Mouse (Mus musculus): ENCODE measurements around the gene Rpl39. TPM values are rescaled to one million over a fixed set of nuclear protein-coding genes. Genes with fewer than 3 reads are reported as not detected.
A peak's percentile ranks its signal among the peaks of the same experiment; 100 is the strongest.

The Rpl39 gene
- polyA plus RNA-seq, 1 experiment, result 2,053 TPM

DNA sequence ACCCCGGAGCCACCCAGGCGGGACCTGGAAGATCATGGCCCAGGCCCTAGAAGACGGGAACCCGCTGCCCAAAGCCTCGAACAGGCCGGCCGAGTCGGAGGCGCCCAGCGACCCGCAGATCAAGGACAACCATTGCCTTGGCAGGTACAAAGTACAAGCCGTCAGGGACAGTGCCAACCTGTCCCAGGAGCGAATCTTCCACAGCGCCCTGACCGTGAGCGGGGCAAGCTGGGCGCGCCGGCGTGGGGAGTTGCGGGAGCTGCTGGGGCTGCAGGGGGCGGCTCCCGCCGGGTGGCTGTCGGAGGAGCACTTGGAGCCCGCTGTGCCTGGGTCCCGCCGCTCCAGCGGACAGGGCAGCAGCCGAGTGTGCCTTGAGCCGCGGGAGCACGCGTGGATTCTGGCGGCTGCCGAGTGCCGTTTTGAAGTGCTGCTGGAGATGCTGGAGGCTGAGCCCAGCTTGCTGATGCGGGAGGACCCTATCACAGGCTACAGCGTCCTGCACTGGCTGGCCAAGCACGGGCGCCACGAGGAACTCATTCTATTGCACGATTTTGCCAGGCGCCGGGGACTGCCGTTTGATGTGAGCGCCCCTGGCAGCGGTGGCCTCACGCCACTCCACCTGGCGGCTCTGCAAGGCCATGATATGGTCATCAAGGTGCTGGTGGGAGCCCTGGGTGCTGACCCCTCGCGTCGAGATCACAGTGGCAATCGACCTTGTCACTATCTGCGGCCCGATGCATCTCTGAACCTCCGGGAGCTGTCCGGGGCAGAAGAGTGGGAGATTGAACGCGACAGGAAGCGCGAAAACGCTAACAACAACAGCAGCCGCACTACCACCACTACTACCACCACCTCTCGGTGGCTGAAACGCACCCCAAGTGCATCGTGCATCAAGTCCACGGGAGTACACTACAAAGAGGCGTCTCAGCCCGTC lies 36.0 kb downstream of the Rpl39 start:
- TF ChIP-seq CEBPB (IDR thresholded peaks at IDR 0.05; ENCODE audit: insufficient read depth, poor library complexity, severe bottlenecking) (no peak), SRF (IDR thresholded peaks at IDR 0.05; ENCODE audit: control insufficient read depth, insufficient read length, low read depth) (no peak), MYOG (IDR thresholded peaks at IDR 0.05; ENCODE audit: control insufficient read depth in 1 of 3, insufficient read depth in 1 of 3, insufficient read length in 2 of 3, low read depth in 2 of 3) (no peak), MAX (IDR thresholded peaks at IDR 0.05; ENCODE audit: low read depth) (no peak), TCF3 (IDR thresholded peaks at IDR 0.05; ENCODE audit: insufficient read length, low read depth) (no peak), REST (IDR thresholded peaks at IDR 0.05; ENCODE audit: insufficient read depth, insufficient read length) (no peak)
- Histone ChIP-seq H3K4me2 (ENCODE audit: low read depth) (peak overlapping the region; percentile 6), H3ac (ENCODE audit: control insufficient read depth, insufficient read length) (no peak overlapping the region), H3K36me3 (ENCODE audit: control insufficient read depth, insufficient read depth) (no peaks in the 10 kb centered on the region), H3K79me2 (ENCODE audit: control insufficient read depth, insufficient read depth) (no peaks in the 10 kb centered on the region), H3K27me3 (ENCODE audit: control insufficient read depth, insufficient read depth, insufficient read length) (peaks cover 26% of the 10 kb centered on the region), H3K4me3 (no peak overlapping the region)

DNA sequence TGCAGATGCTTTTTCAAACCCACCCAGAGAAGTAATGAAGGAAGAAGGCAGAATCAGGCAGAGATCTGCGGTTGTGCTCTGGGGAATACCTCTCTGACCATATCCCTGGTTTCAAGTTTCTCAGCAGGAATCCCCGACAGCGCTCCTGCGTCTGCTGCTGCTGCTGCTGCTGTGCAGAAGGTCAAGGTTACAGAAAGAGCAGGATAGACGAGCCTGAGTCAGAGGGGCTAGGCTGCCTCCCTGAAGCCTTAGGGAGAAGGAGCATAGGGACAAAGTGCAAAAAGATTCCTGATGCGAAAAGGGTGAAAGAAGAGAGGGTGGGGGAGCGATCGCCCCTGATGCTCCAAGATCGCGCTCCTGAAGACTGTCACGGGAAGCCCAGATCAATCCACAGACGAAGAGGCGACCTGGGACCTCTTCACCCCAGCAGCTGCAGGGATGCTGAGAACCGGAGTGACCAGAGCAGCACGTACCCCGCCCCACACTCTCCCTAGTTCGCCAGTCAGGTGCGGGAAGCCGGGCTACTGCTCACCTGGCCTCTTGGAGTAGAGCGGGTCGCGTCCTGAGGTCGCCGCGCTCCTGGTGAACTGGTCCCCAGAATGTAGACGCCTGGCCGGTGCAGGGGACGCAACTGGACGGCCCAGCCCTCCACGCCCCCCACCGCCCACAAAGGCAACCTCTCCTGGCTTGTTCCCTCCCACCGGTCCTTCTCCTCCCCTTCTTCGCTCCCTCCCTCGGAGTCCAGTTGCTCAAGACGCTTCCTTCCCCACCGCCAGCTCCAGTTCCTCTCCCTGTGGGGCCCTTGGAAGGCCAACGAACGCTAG lies 36.9 kb downstream of the Rpl39 start, which contains the start of gene Sowahd:
Gene Sowahd (plus strand): TSS at position 780 of the 824 bp plus-strand sequence.
- Histone ChIP-seq H3K27me3 (ENCODE audit: control insufficient read depth, insufficient read depth, insufficient read length) (peaks cover 26% of the 10 kb centered on the region), H3K4me3 (no peak within 1 kb of the TSS)

DNA sequence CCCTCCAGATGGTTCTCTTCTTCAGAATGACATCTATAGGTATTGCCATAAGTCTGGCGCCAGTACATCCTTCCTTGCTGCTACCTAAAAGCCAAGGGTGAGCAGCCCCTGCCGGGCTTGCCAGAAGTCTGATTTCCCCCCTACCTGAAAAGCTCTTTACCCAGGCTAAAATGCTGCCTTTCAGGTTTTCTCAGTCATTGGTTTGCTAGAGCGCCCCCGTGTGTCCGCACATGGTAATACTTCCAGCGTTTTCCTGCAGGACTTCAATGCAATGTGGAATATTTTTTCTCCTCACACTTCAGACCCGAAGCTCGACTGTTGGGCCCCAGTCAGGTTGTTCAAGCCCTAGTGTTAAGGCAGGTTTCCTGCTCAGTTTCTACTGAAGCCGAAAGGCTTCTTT lies 42.5 kb downstream of the Rpl39 start:
- Histone ChIP-seq H3K4me3 (no peak overlapping the region), H3K36me3 (ENCODE audit: control insufficient read depth, insufficient read depth) (no peaks in the 10 kb centered on the region), H3K27me3 (ENCODE audit: control insufficient read depth, insufficient read depth, insufficient read length) (peaks cover 7% of the 10 kb centered on the region), H3ac (ENCODE audit: control insufficient read depth, insufficient read length) (no peak overlapping the region), H3K4me2 (ENCODE audit: low read depth) (no peak overlapping the region), H3K79me2 (ENCODE audit: control insufficient read depth, insufficient read depth) (no peaks in the 10 kb centered on the region)
- TF ChIP-seq MAX (IDR thresholded peaks at IDR 0.05; ENCODE audit: low read depth) (no peak), MYOG (IDR thresholded peaks at IDR 0.05; ENCODE audit: control insufficient read depth in 1 of 3, insufficient read depth in 1 of 3, insufficient read length in 2 of 3, low read depth in 2 of 3) (no peak), TCF12 (IDR thresholded peaks at IDR 0.05; ENCODE audit: insufficient read depth, poor library complexity, severe bottlenecking) (no peak), USF1 (IDR thresholded peaks at IDR 0.05; ENCODE audit: low read depth) (no peak), SRF (IDR thresholded peaks at IDR 0.05; ENCODE audit: control insufficient read depth, insufficient read length, low read depth) (no peak), POLR2A (IDR thresholded peaks at IDR 0.05; ENCODE audit: insufficient read length, low read depth) (no peak), CEBPB (IDR thresholded peaks at IDR 0.05; ENCODE audit: insufficient read depth, poor library complexity, severe bottlenecking) (no peak), E2F4 (IDR thresholded peaks at IDR 0.05; ENCODE audit: insufficient read depth) (no peak), MYOD1 (IDR thresholded peaks at IDR 0.05; ENCODE audit: control insufficient read depth in 1 of 3, insufficient read length in 2 of 3, low read depth in 2 of 3) (no peak), TCF3 (IDR thresholded peaks at IDR 0.05; ENCODE audit: insufficient read length, low read depth) (no peak), POLR2AphosphoS2 (IDR thresholded peaks at IDR 0.05; ENCODE audit: insufficient read length, low read depth) (no peak), REST (IDR thresholded peaks at IDR 0.05; ENCODE audit: insufficient read depth, insufficient read length) (no peak)

More for the DNA sequence above, 36.9 kb downstream of the Rpl39 start, which contains the start of gene Sowahd:
- TF ChIP-seq REST (IDR thresholded peaks at IDR 0.05; ENCODE audit: insufficient read depth, insufficient read length) (no peak), POLR2AphosphoS2 (IDR thresholded peaks at IDR 0.05; ENCODE audit: insufficient read length, low read depth) (no peak), SRF (IDR thresholded peaks at IDR 0.05; ENCODE audit: control insufficient read depth, insufficient read length, low read depth) (no peak), CEBPB (IDR thresholded peaks at IDR 0.05; ENCODE audit: insufficient read depth, poor library complexity, severe bottlenecking) (no peak), MYOD1 (IDR thresholded peaks at IDR 0.05; ENCODE audit: control insufficient read depth in 1 of 3, insufficient read length in 2 of 3, low read depth in 2 of 3) (no peak), TCF3 (IDR thresholded peaks at IDR 0.05; ENCODE audit: insufficient read length, low read depth) (no peak), MYOG (IDR thresholded peaks at IDR 0.05; ENCODE audit: control insufficient read depth in 1 of 3, insufficient read depth in 1 of 3, insufficient read length in 2 of 3, low read depth in 2 of 3) (no peak), POLR2A (IDR thresholded peaks at IDR 0.05; ENCODE audit: insufficient read length, low read depth) (no peak), USF1 (IDR thresholded peaks at IDR 0.05; ENCODE audit: low read depth) (no peak), TCF12 (IDR thresholded peaks at IDR 0.05; ENCODE audit: insufficient read depth, poor library complexity, severe bottlenecking) (no peak), MAX (IDR thresholded peaks at IDR 0.05; ENCODE audit: low read depth) (no peak), E2F4 (IDR thresholded peaks at IDR 0.05; ENCODE audit: insufficient read depth) (no peak)
- Histone ChIP-seq H3K79me2 (ENCODE audit: control insufficient read depth, insufficient read depth) (no peaks in the 10 kb centered on the region), H3ac (ENCODE audit: control insufficient read depth, insufficient read length) (no peak within 1 kb of the TSS), H3K36me3 (ENCODE audit: control insufficient read depth, insufficient read depth) (no peaks in the 10 kb centered on the region), H3K4me2 (ENCODE audit: low read depth) (peak within 1 kb of the TSS; percentile 6)

Other genes with a start within 250 kb of the Rpl39 start
- gene Ube2a, start 211.5 kb downstream of the Rpl39 start, polyA plus RNA-seq (2012; fragmentation: generic; extraction: Trizol), result 52.1 TPM
- gene C330007P06Rik, start 211.3 kb downstream of the Rpl39 start, polyA plus RNA-seq (2012; fragmentation: generic; extraction: Trizol), result 6.6 TPM
- gene Nkrf, start 182.5 kb downstream of the Rpl39 start, polyA plus RNA-seq (2012; fragmentation: generic; extraction: Trizol), result 2.9 TPM
- 8.3 TPM for gene Sept6, start 93.6 kb downstream of the Rpl39 start, polyA plus RNA-seq (2012; fragmentation: generic; extraction: Trizol)
- not detected for gene Sowahd, start 36.6 kb downstream of the Rpl39 start, polyA plus RNA-seq (2012; fragmentation: generic; extraction: Trizol)
- gene Upf3b, start 24.9 kb upstream of the Rpl39 start, polyA plus RNA-seq (2012; fragmentation: generic; extraction: Trizol), result 2.8 TPM
- 2.3 TPM for gene Nkap, start 41.4 kb upstream of the Rpl39 start, polyA plus RNA-seq (2012; fragmentation: generic; extraction: Trizol)
- gene Akap14, start 83.4 kb upstream of the Rpl39 start, polyA plus RNA-seq (2012; fragmentation: generic; extraction: Trizol), result not detected
- 250 TPM for gene Ndufa1, start 105.8 kb upstream of the Rpl39 start, polyA plus RNA-seq (2012; fragmentation: generic; extraction: Trizol)
- 3.0 TPM for gene Rnf113a1, start 105.8 kb upstream of the Rpl39 start, polyA plus RNA-seq (2012; fragmentation: generic; extraction: Trizol)
- not detected for gene Gm9, start 125.6 kb upstream of the Rpl39 start, polyA plus RNA-seq (2012; fragmentation: generic; extraction: Trizol)
- not detected for gene Rhox1, start 136.9 kb upstream of the Rpl39 start, polyA plus RNA-seq (2012; fragmentation: generic; extraction: Trizol)
- not detected for gene Rhox2a, start 159.6 kb upstream of the Rpl39 start, polyA plus RNA-seq (2012; fragmentation: generic; extraction: Trizol)
- not detected for gene Rhox3a, start 164.5 kb upstream of the Rpl39 start, polyA plus RNA-seq (2012; fragmentation: generic; extraction: Trizol)
- gene Rhox4a, start 179.9 kb upstream of the Rpl39 start, polyA plus RNA-seq (2012; fragmentation: generic; extraction: Trizol), result not detected

Measured in myocyte (in vitro differentiated cells).